Mouse (Mus musculus) cerebellum, adult 9-10 months (tissue): ENCODE measurements around the gene Zfp809.
A peak's percentile ranks its signal among the peaks of the same experiment; 100 is the strongest.
"Not testable (repeated sequence)": the region's sequence is repeated elsewhere in the genome, so short reads cannot be mapped to it uniquely, and the experiment has no call there.

Experiments
- DNase-seq: peaks from one replicate; pipeline ENCODE4 v3.0.0; 2022

The Zfp809 gene

DNA sequence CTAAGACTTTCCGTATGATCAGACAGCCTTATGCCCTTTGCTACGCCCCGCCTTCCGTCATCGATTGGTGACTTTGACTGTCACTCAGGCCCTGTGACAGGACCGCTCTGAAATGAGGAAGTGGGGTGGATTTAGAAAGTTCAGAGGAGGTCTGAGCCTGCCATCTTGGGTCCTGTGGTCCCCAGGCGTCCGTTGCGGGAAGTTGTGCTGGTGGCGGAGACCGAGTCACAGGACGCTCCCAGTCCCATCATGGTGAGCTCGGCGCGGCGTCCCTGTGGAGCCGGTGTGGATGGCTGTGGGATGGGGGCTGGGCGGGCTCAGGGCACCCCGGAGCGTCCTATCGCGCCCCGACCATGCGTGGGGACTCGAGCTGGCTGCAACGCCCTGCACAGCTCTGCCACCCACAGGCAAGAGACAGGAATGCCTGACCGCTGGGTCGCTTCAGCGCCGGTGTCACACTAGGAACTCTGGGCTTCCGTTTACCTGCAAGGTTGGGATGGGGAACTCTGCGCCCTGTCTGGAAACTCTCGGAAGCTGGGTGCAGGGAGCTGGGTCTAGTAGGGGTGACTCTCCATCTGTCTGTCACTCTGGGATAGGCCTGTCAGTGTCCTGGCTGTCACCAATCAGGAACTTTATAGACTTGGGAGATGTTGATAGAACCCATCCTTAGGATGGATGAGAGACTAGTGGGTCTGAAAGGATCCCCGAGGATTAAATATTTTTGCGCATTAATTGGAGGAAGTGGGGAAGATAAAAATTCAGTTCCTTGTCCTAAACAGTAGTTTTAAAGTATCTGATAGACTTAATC, at the start of gene Zfp809:
Gene Zfp809 (plus strand): TSS at position 134 of the 808 bp plus-strand sequence.
- DNase-seq, result peak; percentile 99

DNA sequence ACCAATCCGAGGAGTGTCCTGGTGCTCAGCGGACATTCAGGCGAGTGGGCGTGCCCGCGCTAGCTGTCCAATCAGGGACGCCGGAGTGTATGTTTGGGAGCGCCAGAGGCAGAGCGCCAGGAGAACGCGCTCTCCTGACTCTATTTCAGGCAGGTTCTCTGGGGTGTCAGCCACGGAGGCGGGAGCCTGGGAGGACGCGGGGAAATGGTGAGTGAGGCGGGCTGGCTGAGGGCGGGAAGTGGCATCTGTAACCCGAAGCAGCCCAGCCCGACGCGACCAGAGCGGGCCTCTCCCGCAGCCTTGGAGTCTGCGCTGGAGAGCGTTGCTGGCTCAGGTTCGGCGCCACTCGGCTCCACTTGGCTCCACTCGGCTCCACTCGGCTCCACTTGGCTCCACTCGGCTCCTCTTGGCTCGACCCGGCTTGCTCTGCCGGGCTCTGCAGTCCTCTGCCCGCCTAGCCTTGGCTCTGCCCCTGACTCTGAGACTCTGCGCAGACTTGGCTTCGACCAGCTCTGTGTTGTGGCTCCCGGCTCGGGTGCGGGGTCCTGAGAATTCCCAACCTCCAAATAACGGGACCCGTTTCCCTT, 37.4 kb upstream of the Zfp809 start, which contains the start of gene Zfp872:
Gene Zfp872 (plus strand): TSS at position 66 of the 587 bp plus-strand sequence.
- peak; percentile 83 for DNase-seq

- DNase-seq, result no peak
Observed at GRCm38 (mm10) chr9:22196412-22196811, 29.1 kb upstream of the Zfp809 start.

DNA sequence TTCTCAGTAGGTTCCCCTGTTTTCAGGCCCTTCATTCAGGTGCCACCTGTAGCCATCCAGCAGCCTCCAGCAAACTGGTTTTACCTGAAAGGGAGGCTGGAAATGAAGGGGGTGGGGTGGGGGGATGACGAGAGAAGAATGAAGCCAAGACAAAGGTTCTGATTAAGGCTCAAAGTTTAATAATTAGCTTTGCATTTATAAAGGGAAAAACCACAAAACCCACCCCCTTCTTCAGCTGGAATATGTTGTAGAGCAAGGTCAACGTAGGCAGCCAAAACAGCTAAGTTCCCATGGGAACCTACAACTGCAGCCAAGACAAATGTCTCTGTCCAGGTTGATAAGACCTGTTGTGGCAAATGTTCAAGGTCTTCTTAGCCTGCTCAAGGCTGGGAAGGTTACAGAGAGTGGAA, 11.7 kb upstream of the Zfp809 start:
- no peak for DNase-seq

- DNase-seq, result no peak
Observed at GRCm38 (mm10) chr9:22214549-22214948, 11.0 kb upstream of the Zfp809 start.

GRCm38 (mm10) chr9:22216705-22217104, 8.8 kb upstream of the Zfp809 start:
- no peak for DNase-seq

GRCm38 (mm10) chr9:22217858-22218493, 7.5 kb upstream of the Zfp809 start:
- no peak for DNase-seq

- DNase-seq, result peak; percentile 38
Observed at GRCm38 (mm10) chr9:22224066-22224465, 1.4 kb upstream of the Zfp809 start.

DNA sequence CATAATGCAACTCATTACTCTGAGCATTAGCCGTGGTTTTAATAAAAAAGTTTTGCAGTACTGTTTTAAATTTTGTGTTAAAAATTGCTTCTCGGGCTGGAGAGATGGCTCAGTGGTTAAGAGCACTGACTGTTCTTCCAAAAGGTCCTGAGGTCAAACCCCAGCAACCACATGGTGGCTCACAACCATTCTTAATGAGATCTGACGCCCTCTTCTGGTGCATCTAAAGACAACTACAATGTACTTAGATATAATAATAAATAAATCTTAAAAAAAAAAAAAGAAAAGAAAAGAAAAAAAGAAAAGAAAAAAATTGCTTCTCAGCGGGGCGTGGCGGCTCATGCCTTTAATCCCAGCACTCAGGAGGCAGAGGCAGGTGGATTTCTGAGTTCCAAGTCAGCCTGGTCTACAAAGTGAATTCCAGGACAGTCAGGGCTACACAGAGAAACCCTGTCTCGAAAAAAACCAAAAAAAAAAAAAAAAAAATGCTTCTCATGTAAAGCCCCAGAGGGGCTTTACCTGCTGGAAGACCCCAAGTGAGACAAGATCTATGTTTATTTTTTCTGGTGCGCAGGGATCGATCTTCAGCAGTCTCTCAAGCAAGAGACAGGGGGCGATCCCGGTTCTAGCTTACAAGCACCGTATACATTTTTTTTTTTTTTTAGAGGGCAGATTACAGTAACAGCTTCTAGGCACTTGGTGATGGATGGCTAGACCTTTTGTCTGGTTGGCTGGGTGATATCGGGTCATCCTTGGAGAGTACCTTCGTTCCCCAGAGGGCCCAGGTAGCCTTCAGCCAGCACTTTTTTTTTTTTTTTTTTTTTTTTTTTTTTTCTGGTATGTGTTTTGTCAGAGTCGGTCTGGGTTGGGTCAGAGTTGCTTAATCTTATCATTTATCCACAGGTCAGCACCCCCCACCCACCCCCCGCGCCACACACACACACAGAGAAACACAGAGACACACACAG, 694 bp upstream of the Zfp809 start:
- peak; percentile 50 for DNase-seq

DNA sequence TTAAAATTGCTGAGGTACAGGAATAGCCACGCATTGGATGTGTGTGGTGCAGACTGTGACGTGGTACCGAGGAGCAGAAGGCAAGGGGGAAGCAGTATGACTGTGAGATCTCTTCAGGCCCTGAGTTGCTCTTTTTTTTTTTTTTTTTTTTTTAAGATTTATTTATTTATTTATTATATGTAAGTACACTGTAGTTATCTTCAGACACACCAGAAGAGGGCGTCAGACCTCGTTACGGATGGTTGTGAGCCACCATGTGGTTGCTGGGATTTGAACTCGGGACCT, 817 bp downstream of the Zfp809 start:
- DNase-seq, result not testable (repeated sequence)

DNA sequence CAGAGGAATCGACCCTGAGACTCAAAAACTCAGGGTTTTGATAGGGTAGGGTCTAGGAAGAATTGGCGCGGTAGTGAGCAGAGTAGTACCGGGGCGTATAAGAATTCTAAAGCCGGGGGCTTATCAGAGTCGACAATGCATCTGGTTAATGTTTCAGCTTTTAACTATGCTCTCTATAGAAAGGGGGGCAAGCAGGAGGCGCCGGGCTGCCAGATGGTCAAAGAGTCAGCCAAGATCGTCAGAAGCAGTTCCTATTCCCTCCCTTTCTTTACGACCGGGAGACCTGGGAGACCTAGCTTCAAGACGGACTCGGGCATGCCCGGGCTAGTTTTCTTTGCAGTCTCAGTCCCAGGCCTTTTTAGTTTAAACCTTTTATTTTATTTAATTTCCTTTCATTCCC, 1.3 kb downstream of the Zfp809 start:
- DNase-seq, result peak; percentile 64

DNA sequence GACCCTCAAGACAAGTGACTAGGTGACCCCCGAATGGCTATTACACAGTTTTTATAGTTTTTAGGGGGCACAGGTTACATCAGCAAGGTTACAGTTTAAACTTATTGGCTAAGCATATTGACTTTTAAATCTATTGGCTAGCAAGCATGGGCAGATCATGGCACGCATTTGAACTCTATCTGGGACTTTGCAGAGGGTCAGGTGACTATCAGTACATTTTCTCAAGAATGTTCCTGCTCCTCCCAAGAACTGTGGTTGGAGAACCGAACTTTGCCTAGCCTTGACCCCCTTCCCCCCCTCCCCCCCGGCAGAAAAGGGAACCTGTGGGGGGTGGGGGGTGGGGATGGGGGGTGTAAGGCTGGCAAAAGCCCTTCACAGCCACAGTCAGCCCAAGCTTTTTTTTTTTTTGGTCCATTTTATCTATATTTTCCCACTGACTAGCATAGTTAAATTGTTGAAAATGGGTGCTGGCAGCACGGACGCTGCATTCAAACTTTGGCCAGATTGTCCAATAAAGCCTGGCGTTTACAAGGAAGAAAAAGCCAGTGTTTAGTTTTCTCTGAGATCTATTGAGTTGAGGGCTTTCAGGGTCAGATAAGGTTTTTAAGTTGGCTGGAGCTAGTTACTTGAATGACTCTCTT, 4.0 kb downstream of the Zfp809 start:
- no peak for DNase-seq

GRCm38 (mm10) chr9:22230061-22230460, 4.5 kb downstream of the Zfp809 start:
- DNase-seq, result no peak

- peak; percentile 39 for DNase-seq
Observed at GRCm38 (mm10) chr9:22230556-22230955, 5.0 kb downstream of the Zfp809 start.

- no peak for DNase-seq
Observed at GRCm38 (mm10) chr9:22240001-22240400, 14.5 kb downstream of the Zfp809 start.

GRCm38 (mm10) chr9:22244242-22244641, 18.7 kb downstream of the Zfp809 start:
- DNase-seq, result no peak

DNA sequence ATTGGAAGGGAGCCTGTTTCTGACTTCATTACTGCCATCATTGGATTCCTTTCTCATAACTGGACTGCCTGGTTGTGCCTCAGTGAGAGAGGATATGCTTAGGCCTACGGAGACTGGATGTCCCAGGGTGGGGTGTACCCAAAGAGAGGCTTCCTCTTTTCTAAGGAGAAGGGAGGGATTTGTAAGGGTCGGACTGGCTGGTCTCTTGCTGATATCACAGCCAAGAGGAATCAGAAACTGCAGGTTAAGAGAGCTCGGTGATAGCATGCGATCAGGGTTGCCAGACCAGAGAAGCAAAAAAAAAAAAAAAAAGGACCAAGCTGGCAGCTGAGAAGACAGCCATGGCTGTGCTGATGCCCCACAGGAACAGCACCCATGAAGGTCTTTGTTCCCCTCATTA, 31.1 kb downstream of the Zfp809 start:
- DNase-seq, result no peak

GRCm38 (mm10) chr9:22258784-22259183, 33.3 kb downstream of the Zfp809 start:
- no peak for DNase-seq

DNA sequence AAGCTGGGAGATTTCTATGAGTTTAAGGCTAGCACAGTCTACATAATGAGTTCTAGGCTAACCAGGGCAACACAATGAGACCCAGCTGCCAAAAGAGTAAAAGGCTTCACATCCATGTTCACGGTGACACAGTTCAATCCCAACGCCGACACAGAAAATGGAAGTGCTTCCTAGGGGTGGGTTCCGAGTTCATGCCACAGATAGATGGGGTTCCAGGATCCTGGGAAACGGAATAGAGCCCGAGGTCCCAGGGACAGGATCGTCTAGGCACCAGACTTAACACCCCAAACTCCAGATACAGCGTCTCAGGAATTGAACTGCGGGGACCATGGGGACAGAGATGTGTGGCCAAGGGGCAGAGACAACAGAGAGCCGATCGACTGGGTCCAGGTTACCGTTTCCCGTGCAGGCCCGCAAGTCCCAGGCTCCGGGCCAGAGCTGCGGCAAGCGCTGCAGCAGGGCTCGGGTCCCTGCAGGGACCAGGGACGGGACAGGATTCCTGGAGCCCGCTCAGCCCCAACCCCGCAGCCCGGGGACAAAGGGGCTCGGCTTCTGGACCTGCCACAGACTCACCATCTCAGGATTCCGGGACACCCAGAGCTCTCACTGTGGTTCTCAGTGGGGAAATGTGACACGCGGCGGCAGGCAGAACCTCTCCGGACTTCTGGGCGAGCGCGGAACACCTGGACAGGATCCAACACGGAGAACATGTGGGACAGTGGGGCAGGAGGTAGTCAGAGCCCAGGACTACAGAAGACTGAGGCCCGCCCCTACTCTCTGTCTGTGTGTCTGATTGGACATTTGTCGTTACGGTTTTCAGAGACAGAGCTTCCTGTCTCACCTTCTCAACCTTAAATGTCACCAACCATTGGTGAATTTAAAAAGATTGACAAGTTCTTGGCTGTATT, 33.9 kb downstream of the Zfp809 start, which contains the start of gene Zfp599:
Gene Zfp599 (minus strand): TSS at position 712 of the 908 bp plus-strand sequence.
- peak; percentile 88 for DNase-seq

DNA sequence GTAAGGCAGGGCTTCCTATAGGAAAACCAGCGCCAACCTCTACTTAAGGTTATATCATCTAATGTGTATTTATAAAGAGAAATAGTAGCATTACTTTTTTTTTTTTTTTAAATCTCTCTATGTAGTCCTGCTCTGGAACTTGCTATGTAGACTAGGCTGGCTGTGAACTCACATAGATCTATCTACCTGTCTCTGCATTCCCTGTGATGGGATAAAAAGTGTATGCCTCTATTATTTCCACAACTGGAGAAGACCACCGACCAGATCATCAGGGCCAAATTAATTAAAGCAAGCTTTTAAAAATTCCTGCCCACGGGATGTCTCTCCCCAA, 34.5 kb downstream of the Zfp809 start:
- no peak for DNase-seq

GRCm38 (mm10) chr9:22261594-22261993, 36.1 kb downstream of the Zfp809 start:
- no peak for DNase-seq
